Mouse (Mus musculus): Measurements from ENCODE around the gene Evc.

Evc gene

DNA sequence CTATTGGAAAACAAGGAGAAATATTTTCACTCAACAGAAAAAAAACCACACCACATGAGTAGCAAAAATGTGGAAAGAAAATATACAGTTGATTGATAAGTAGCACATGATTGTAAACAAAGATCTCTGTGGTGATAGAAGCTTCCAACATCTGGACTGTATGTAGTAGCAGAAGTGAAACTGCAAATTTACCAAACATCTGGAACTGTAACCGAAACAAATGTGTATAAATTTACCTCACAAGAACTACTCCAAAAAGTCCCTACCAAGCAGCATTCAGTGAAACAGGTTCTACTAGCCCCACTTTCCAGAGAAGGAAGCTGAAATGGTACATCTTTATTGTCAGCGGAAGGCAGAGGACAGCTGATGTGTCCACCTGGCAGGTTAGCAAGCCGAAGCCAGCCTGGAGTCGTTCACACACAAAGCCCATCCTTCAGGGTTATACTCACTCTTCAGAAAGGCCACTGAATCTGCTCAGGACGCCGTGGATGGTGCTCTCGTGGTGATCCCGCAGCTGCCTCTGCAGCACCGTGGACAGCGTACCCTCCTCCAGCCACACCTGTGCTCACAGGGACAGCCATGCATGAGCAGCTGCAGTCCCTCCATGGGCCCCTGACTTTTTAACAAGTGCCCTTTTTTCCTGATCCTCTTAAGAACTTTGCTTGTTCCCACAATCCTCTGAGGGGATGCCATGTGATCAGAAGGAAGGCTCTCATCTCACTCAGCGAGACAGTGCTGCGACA lies 23.5 kb downstream of the Evc start:
- in situ Hi-C loops (cut with MboI; ENCODE audit: unreplicated experiment in 2 of 2) = no loop called here

DNA sequence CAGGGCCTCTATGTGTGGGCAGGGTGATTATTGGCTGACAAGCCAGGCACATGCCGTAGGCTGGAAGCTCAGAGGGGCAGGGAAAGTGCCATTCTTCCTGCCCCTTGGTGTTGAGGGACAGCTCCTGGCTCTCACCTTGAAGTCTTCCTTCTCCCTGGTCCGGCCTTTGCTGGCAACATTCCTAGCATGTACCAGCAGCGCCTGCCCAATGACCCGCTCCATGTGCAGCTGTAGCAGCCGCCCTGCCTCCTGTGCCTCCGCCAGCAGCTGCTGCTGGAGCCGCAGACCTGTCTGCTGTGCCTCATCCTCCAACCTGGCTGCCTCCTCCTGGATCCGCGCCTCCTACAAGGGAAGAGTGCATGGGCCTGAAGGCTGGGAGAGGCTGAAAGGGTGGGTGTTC lies 26.7 kb downstream of the Evc start:
- in situ Hi-C loops (cut with MboI; ENCODE audit: unreplicated experiment in 2 of 2) = no loop called here

DNA sequence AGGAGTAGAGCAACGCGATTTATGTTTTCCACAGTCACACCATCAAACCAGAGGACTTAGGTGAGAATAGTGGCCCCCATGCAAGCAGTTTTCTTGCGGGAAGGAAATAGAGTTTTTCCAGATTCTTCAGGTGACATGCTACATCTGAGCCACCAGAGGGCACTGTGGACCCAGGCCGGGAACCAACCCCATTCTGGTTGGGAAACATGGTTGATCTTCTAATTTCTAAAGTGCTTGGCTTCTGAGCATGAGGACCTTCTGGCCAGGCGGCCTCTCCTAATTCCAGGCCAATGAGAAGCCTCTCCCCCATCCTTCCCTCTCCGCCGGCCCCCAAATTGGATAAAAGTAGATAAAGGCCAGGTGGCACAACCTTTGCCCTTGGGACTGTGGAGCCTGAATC lies 38.3 kb downstream of the Evc start:
- in situ Hi-C loops (cut with MboI; ENCODE audit: unreplicated experiment in 2 of 2) = loop anchor here (5.0 to 25.0 kb wide), 3 partner anchors 789 to 1314 kb away; no protein-coding TSS in a partner anchor

DNA sequence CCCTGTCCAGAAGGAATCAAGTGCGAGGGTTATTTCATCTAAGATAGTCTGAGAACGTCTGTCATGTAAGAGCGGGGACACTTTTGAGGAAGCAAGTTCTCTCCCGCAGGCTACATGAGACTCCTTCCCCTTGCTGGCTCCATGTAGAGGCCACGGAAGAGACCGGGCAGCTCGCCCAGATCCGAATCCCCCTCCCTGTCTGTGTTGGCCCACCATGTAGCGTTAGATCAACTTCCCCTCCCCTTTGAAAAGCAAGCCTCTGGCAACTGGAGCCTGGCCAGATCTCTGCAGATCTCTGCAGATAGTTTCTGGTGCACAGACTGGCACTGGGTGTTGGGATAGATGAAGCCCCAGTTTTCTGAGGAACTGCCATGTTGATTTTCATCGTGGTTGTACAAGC lies 40.0 kb downstream of the Evc start:
- in situ Hi-C loops (cut with MboI; ENCODE audit: unreplicated experiment in 2 of 2) = loop anchor here (5.0 to 25.0 kb wide), 3 partner anchors 791 to 1316 kb away; no protein-coding TSS in a partner anchor

DNA sequence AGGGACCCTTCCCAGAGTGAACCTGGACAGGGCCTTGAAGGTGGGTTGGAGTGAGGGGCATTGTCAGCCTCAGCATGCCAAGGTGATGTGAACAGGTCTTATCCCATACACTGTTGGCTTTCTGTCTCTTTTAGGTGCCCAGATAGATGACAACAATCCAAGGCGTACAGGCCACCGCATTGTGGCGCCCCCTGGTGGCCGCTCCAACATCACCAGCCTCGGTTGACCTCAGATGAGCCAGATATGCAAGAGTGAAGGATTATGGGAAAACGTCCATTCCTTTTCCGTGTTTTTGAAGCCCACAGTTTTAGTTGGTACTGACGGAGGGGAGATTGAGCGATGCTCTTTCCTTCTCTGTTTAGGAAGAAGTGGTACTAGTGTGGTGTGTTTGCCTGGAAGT lies 45.7 kb downstream of the Evc start:
- in situ Hi-C loops (cut with MboI; ENCODE audit: unreplicated experiment in 2 of 2) = loop anchor here (5.0 to 25.0 kb wide), 3 partner anchors 344 to 1321 kb away; no protein-coding TSS in a partner anchor

DNA sequence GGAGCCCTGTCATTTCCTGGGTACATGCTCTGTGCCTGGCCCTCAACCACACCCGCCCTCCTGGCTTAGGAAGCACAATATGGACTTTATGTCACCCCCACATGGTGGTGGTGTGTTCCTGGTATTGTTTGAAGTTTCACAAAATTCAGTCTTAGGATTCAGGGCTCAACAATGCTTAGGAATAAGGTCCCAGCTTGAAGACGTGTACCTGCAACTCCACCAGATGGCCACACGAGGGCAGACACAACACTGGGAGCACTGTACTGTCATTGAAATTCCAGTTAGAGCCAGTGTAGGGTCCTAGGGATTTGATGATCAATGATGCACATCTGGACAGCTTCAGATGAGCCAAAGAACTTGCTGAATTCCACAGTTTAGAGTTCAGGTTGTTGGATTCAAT lies 47.5 kb downstream of the Evc start:
- in situ Hi-C loops (cut with MboI; ENCODE audit: unreplicated experiment in 2 of 2) = loop anchor here in 1 of 2 experiments (10.0 to 25.0 kb wide), 2 partner anchors 444 to 1323 kb away; no protein-coding TSS in a partner anchor

DNA sequence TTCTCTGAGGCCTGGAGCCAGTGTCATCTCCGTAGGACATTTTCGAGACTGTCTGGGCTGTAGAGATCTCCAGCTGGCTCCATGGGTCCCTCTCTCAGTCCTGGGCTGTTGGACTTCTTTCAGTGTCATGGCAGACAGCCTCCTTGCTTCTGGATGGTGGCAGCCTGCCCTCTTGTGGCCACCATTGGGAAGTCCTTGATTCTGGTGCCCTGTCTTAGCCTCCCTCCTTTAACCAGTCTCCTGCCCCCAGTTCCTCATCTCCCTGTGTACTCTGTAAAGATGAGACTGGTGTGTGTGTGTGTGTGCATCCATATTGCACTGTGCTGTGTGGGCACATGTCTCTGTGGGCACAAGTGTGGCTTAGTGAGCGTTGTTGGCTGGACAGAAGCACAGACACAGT lies 48.3 kb downstream of the Evc start:
- in situ Hi-C loops (cut with MboI; ENCODE audit: unreplicated experiment in 2 of 2) = loop anchor here in 1 of 2 experiments (10.0 to 25.0 kb wide), 2 partner anchors 444 to 1324 kb away; no protein-coding TSS in a partner anchor

DNA sequence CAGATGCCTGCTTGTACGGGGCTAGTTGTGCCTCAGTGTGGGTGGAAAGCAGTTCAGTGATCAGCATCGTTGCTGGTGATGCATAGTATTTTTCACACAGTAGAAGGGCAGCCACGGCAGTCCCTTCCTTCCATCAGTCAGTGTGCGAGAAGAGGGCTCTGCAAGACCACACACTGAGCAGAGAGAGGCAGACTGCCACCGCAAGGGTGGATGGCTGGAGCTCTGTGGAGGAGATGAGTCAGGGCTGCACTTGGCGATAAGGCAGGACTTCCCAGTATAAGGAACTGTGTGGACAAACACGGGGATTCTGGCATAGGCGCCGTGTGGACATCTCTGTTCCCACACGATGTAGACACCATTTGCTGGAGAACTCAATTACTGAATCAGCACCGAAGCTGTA lies 55.7 kb downstream of the Evc start:
- in situ Hi-C loops (cut with MboI; ENCODE audit: unreplicated experiment in 2 of 2) = loop anchor here in 1 of 2 experiments (10.0 to 25.0 kb wide), 2 partner anchors 436 to 1331 kb away; no protein-coding TSS in a partner anchor

DNA sequence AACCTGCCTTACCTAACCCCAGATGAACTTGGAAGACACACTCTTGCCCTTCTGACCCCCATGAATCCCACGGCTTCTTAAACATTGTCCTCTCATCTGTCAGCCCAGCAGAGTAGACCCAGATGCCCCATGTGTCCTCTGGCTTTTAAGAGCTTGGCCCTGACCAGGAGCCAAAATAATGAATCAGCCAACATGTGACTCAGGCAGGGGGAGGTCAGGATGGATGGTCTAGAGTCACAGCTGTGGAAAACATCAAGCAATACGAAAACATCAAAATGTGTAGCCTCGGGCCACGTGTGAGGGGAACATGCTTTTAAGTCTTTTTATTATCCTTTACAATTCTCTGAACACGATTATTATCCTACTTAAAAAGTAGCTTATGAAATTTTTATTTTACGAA lies 72.9 kb downstream of the Evc start:
- in situ Hi-C loops (cut with MboI; ENCODE audit: unreplicated experiment in 2 of 2) = no loop called here

DNA sequence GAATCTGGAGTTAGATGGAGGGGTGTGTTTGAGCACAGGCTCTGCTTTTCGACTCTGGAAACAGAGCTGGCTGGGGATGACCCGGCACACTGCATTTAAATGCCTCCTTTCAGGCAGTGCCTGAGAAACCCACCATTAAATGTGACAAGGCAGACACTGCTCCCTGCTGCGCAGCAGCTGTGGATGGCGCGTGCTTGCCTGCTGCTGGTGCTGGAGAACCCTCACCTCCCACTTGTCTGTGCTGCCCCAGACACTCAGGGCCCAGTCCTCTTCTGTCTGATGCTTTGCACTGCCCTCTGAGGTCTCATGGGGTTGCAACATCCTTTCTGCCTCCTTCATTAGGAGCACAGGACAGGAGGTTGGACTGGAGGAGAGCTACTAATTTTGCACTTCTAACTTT lies 75.0 kb downstream of the Evc start:
- in situ Hi-C loops (cut with MboI; ENCODE audit: unreplicated experiment in 2 of 2) = no loop called here

DNA sequence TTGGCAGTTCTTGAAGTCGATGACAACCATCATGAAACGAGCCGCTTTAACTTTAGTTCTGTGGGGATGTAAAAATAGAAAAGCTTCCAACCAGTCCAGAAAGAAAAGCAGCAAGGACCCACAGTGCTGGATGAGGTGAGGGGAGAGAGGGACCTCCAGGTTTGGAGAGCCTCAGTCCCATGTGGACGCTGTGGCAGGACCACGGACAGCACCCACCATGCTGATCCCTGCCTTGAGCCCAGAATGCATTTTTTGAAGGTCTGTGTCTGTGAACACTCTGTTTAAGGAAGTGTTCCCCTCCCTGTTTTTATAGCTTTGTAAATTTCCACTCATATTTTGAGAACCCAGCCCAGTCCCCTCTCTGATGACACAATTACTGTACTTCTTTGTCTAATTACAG lies 79.5 kb downstream of the Evc start:
- in situ Hi-C loops (cut with MboI; ENCODE audit: unreplicated experiment in 2 of 2) = no loop called here

DNA sequence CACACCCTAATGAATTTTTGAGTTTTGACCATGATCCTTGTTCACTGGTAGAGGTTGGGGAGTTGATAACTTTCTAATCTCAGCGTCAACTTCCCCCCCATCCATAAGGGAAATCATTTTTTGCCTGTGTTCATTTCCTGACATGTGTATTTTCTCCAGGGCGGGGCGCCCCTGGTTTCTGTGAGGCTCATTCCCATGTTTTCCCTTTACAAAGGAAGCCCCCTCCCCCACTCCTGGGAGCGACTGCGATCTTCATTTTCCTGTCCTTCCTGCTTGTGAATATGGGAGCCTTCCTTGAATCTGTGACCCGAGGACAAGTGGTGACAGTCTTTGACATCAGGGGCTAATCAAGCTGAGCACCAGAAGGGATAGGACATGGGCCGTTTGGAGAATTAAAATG lies 79.9 kb downstream of the Evc start:
- in situ Hi-C loops (cut with MboI; ENCODE audit: unreplicated experiment in 2 of 2) = no loop called here

DNA sequence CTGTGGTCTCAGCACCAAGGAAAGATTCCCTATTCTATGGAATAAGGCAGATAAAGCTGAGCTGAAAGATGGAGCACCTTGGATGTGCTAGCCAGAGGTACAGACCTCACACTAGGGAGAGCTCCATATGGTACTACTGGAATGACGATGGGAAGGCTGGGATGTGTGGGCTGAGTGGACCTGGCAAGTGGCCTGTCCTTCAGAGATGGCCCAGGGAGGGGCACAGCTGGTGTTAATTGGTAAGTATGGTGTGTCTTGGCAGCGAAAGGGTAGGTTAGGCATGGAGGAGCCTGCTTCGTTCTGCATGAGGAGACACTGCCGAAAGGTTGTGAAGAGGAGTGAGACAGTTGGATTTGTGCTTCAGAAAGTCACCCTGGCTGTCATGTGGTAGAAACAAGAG lies 82.2 kb downstream of the Evc start:
- in situ Hi-C loops (cut with MboI; ENCODE audit: unreplicated experiment in 2 of 2) = no loop called here

DNA sequence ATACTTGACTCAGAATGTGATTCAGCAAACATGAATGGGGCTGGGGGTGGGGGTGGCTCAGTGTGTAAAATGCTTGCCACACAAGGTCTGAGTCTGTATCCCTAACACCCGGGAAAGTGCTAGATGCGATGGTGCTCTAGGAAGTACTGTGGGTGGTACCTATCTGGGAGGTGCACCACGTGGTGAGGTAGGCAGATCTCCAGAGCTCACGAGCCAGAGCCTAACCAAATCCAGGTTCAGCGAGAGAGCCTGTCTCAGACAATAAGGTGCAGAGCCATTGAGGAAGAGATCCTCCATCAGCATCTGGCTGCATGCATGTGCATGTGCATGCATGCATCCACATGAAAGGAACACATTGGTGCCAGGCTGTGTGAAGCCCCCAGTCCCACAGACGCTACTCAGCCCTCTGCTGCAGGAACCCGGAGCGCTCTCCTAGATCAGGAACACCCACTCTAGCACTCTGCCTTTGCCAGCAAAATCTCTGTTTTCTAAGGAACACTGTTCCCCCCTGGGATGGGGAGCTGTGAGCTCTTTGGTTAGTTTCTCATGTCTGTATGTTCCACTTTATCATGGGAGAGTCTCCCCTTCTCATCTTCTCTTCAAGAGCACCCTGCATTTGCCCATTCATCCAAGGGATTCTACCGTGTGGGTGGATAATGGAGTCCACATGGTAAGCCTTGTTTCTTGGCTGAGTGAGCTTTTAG lies 84.4 kb downstream of the Evc start:
- in situ Hi-C loops (cut with MboI; ENCODE audit: unreplicated experiment in 2 of 2) = no loop called here

DNA sequence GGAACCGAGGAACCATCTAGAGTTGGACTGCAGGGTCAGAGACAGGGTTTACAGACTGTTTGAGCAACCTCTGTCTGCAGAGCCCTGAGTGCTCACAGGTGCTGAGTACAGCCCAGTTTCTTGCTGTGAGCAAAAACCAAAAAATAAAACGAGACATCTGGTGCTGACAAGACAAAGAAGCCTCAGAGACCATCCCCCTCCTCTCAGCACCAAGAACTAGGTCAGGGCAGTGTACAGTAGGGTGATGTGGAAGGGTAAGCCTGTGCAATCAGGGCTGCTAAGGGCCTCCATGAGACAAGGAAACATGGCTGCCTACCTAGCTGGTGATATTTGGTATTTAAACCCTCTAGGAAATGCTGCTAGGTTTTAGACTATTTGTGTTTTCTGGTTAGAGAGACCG lies 85.1 kb downstream of the Evc start:
- in situ Hi-C loops (cut with MboI; ENCODE audit: unreplicated experiment in 2 of 2) = no loop called here

DNA sequence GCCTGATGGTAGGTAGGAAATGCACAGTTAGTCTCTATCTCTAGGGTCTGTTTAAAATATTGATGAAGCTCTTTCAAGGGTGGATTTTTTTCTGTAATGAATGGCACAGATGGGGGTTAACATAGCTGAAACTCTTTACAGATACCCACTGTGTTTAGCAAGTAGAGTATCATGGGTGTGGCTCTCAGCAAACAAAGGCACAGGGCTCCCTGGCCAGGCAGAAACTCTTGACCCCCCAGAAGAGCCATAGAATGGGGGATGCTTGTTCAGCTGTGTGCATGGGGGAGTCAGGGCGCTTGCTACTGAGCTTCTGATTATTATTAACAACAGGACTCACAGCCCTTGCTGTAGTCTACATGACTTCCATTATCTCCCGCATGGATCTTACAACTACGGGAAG lies 87.8 kb downstream of the Evc start:
- in situ Hi-C loops (cut with MboI; ENCODE audit: unreplicated experiment in 2 of 2) = no loop called here

DNA sequence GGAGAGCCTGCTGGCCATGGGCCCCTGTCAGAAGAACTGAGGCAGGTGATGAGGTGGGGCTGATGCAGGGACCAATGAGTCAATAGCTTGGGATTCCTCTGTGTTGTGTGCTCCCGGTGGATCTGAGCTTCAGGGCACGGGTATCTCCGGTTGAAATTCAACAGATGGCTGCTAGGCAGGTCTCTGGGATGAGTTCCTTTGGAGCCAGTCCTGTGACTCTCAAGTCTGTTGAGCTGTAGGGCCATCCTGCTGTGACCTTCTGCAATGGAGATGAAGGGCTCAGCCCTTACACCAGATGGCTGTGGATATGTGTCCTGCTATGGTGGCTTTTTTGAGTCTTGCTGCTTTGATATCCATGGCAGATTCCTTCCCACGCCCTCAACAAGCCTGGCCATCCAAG lies 89.2 kb downstream of the Evc start:
- in situ Hi-C loops (cut with MboI; ENCODE audit: unreplicated experiment in 2 of 2) = no loop called here

DNA sequence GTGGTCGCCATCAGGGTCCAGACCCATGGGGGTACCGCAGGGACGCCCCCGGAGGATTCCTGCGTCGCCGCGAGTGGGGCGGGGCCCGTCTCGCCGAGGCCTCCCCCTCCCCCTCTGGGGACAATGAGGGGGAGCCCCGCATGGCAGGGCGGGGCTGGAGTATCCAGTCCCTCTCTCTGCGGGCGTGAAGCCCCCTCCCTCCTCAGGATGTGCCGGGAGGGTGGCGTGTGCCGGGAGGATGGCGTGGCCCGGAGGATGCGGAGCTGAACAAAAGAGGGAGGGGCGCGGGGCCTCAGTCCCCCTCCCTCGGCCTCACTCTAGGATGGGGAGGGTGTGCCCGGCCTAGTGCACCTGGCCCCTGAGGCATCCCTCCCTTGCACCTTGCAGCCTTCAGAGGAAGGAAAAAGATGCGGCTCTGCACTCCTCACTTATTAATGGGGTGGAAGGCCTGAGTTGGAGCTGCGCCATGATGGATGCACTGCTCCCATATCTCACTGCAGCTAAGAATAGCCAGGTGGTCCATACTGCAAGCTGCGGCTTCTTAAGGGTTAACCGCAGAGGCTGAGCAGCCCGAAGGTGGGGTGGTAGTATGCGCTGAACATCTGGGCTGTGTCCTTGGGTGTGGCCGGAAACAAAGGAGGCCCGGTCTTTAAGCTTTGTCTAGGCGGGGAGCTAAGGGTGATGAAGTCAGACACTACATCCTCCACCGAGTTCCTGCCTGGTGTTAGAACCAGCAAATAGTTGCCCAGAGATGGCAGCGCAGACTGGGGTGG lies 90.4 kb downstream of the Evc start:
- in situ Hi-C loops (cut with MboI; ENCODE audit: unreplicated experiment in 2 of 2) = no loop called here

DNA sequence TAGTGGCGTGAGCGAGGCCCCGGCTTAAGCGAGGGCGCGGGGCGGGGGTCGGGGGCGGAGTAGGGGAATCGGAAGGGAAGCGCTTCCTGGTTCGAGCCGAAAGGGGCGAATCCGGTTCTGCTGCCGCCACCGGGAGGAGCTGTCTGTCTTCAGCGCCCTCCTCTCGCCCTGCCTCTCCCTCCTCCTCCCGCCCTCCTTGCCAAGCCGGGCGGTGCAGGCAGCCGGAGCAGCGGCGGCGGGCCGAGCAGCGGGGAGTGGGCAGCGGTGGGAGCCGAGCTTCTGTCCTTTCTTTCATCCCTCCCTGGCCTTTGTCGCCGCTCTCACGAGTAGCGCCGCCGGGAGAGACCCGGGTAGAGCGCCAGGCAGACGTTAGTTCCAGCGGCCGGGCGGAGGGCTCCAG lies 91.0 kb downstream of the Evc start:
- in situ Hi-C loops (cut with MboI; ENCODE audit: unreplicated experiment in 2 of 2) = no loop called here

DNA sequence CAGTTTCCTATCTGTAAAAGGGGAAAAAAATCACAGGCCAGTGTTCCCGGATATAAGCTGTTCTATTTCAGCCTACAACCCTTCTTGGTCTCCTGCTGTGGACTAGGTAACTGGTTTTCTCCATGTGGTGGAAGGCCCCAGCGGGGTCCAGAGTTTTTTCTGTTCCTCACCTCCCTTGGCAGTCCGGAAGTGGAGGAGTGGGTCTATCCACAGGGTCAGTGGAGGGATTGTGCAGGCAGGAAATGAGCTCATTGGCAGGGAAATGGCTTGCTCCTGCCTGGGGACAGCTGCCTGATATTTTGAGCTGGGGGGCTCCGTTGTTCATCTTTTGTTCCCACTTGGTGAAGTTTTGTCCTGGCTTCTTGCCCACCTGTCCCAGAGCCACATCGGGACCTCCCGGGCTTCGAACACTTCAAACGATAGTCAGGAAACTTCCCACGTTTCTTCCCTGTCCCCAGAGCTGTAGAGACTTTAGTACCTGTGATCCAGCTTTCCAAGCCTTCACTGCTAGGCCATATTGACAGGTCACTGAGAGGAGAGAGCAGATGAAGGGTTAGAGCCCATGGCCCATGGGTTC lies 91.9 kb downstream of the Evc start:
- in situ Hi-C loops (cut with MboI; ENCODE audit: unreplicated experiment in 2 of 2) = no loop called here

DNA sequence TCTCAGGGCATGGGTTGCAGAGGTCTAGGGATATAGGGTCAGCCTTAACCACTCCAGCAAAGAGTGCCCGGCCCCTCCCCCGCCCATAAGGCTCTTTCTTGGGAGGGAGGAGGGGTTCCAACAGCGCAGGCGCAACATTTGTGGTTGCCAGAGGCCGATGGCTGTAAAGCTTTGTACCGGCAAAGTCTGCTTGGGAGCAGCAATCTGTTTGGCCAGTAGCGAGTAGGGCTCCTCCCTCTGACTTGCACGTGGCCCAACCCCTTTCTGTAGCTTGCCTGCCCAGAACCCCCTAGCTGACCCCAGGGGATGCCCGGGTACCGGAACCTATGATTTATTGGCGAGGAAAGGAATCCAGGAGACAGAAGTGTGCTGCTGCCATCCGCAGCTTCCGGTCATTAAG lies 92.5 kb downstream of the Evc start:
- in situ Hi-C loops (cut with MboI; ENCODE audit: unreplicated experiment in 2 of 2) = no loop called here
